Mouse (Mus musculus) brown adipose tissue, adult 24 weeks (tissue): ENCODE measurements around the gene Mcm2. TPM values are rescaled to one million over a fixed set of nuclear protein-coding genes. Genes with fewer than 3 reads are reported as not detected.

ENCODE experiments used
- H3K27ac ChIP-seq: fragments of 200-500 bp; replicated peaks from 2 replicates; pipeline ENCODE4 v1.5.1; 2012; ENCODE audit warnings: low read depth, mild to moderate bottlenecking, low read length
- H3K4me1 ChIP-seq: fragments of 200-500 bp; 2 replicates; pipeline ENCODE4 v1.6.1; 2012; ENCODE audit warnings: low read length, mixed read lengths; ENCODE audit not compliant: control insufficient read depth, insufficient read depth, insufficient read length
- H3K4me3 ChIP-seq: fragments of 200-500 bp; 2 replicates; pipeline ENCODE4 v1.5.1; 2012; ENCODE audit warnings: low read depth, mild to moderate bottlenecking, low read length, moderate library complexity; ENCODE audit not compliant: insufficient read depth
- polyA plus RNA-seq: library from polyadenylated mRNA; stranded (reverse); fragments of >200 nt; gene quantifications from 2 replicates; pipeline ENCODE4 v1.2.4, GENCODE M21; 2012; ENCODE audit not compliant: missing spikeins, insufficient read depth, insufficient read length

The Mcm2 gene
- polyA plus RNA-seq, 1 experiment = 1.7 TPM

DNA sequence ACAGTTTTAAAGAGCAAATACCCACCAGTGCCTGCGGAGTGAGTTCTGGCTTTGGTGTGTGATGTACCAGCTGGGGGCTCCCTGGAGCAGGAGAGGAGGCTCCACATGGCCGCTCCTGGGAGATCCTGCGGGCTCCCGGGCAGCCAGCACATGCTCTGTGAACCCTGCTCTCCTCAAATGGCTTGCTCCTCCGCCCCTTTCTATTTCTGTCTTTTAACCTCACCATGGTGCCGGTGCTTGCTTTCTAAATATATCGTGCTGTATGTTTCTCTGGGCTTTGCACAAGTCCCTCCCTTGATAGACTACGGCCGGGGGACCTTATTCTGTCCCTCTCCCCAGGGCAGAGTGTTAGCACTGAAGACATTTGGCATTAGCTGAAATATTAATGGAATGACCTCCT lies 41.3 kb downstream of the Mcm2 start:
- Histone ChIP-seq H3K27ac (no peak overlapping the region), H3K4me3 (no peak overlapping the region), H3K4me1 (no peaks in the 10 kb centered on the region)

- Histone ChIP-seq H3K4me1 (no peaks in the 10 kb centered on the region), H3K4me3 (no peak overlapping the region), H3K27ac (no peak overlapping the region)
Observed at GRCm38 (mm10) chr6:88855636-88856035, 42.9 kb downstream of the Mcm2 start.

- no peak overlapping the region for H3K27ac ChIP-seq
- H3K4me3 ChIP-seq = no peak overlapping the region
- no peaks in the 10 kb centered on the region for H3K4me1 ChIP-seq
Observed at GRCm38 (mm10) chr6:88854509-88854908, 44.1 kb downstream of the Mcm2 start.

DNA sequence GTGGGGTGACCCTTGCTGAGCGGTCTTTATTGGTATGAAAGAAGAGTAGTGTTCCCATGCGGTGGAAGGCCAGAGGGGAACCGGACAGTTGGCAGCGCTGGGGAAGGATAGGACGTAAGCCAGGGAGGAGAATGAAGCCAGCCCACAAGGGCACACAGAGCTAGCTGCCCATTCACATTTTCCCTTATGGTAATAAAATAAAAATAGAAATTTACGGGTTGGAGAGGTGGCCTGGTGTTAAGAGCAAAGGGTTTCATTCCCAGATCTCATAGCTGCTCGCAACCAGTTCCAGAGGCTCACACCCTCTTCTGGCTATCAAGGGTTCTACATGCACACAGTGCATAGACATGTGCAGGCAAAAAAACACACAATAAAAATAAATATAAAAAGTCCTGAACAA lies 48.5 kb downstream of the Mcm2 start:
- Histone ChIP-seq H3K27ac (no peak overlapping the region), H3K4me1 (no peaks in the 10 kb centered on the region), H3K4me3 (no peak overlapping the region)

- Histone ChIP-seq H3K27ac (no peak overlapping the region), H3K4me1 (no peaks in the 10 kb centered on the region), H3K4me3 (no peak overlapping the region)
Observed at GRCm38 (mm10) chr6:88849270-88849669, 49.3 kb downstream of the Mcm2 start.

DNA sequence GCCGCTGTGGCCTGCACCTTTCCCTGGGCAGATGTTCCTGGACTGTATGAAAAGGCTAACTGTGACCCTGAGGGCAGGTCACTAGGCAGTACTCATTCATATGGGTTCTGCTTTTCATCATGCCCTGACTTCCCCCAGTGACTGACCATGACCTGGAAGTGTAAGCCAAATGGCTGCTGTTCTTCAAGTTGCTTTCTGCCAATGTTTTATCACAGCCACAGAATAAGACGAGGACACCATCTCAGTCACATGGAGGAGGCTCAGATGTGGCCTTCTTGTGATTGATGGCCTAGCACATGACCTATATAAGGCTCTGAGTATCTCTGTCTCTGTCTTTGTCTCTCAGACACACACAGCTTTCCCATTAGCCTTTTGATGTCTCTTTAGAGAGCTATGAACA lies 51.0 kb downstream of the Mcm2 start:
- Histone ChIP-seq H3K4me1 (0 out of 2 replicates have a peak, but pooled peaks cover 2% of the 10 kb centered on the region), H3K4me3 (no peak overlapping the region), H3K27ac (no peak overlapping the region)

GRCm38 (mm10) chr6:88844901-88845565 lies 53.5 kb downstream of the Mcm2 start:
- Histone ChIP-seq H3K4me3 (no peak overlapping the region), H3K4me1 (peaks cover 5% of the 10 kb centered on the region; the same call in 1 of the 2 replicates), H3K27ac (no peak overlapping the region)

- H3K4me3 ChIP-seq = no peak overlapping the region
- no peak overlapping the region for H3K27ac ChIP-seq
- H3K4me1 ChIP-seq = peaks cover 5% of the 10 kb centered on the region; the same call in 1 of the 2 replicates
Observed at GRCm38 (mm10) chr6:88843781-88844725, 54.5 kb downstream of the Mcm2 start.

- Histone ChIP-seq H3K27ac (no peak overlapping the region), H3K4me1 (peaks cover 5% of the 10 kb centered on the region; the same call in 1 of the 2 replicates), H3K4me3 (peak overlapping the region; percentile 62)
Observed at GRCm38 (mm10) chr6:88843241-88843640, 55.3 kb downstream of the Mcm2 start.

DNA sequence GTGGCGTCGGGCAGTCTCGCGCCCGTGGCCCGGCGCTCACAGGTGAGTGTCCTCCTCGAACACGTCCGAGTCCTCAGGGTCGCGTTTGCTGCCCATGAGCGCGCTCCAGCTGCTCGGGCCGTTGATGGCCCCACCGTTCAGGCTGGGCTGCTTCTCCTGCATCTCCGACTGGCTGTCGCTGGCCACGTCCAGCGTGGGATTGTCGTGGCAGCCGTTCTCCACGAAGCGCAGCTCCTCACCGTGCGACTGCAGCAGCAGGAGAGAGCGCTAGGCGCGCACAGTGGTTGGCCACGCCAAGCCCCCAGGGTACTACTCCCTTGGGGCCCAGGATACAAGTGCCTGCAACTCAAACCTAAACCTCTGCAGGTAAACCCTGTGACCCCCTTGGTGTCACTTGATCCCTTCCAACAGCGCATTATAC lies 55.8 kb downstream of the Mcm2 start:
- Histone ChIP-seq H3K4me3 (peak overlapping the region; percentile 62), H3K4me1 (peaks cover 5% of the 10 kb centered on the region; the same call in 1 of the 2 replicates), H3K27ac (no peak overlapping the region)

DNA sequence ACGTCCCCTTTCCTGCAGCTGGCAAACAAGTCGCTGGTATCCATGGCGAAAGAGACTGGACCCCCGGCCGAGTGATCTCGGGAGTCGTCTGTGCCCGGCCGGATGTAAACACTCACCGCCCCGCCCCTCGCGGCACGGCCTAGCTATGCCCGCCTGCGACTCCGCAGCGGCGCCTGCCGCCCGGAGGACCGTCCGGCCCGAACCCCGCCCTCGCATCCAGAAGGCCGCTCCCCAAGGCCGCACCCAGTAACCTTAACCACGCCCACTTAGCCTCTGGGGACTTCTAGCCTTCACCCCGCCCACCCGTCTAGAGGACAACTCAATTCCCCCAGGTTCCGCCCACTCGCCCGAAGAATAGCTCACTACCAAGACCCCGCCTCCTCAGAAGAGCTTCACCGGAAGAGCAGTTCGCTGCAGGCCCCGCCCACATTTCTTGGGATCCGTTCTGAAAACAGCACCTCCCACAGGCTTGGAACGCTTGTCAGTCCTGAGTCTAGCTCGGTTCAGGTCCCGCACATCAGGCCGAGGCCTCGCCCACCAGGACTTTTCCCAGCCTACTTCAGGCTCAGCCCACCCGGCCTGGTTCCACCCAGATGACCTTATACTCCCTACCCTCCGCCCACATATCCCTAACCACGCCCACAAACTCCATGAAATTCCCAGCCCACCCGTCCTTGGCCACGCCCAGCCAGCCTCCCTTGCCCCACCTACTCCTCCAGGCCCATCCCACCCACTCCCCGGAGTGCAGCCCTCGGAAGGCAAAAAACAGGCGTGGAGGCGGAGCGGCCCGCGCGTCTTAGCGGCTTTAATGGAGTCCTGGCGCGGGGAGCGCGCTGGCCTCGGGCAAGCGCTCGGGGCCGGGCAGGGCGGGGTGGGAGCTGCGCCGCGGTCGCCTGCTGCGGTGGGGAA lies 56.5 kb downstream of the Mcm2 start, which contains the start of gene Abtb1:
Gene Abtb1, minus strand, starts transcription at position 204 of the 909 bp plus-strand sequence.
- Histone ChIP-seq H3K4me1 (peaks cover 5% of the 10 kb centered on the region; the same call in 1 of the 2 replicates), H3K27ac (peak within 1 kb of the TSS; percentile 53), H3K4me3 (peak within 1 kb of the TSS; percentile 73)

- H3K4me1 ChIP-seq = peaks cover 5% of the 10 kb centered on the region; the same call in 1 of the 2 replicates
Observed at GRCm38 (mm10) chr6:88841514-88841780, 57.1 kb downstream of the Mcm2 start.

GRCm38 (mm10) chr6:88840791-88841513 lies 57.6 kb downstream of the Mcm2 start:
- H3K4me1 ChIP-seq = peaks cover 5% of the 10 kb centered on the region; the same call in 1 of the 2 replicates
- peak overlapping the region; percentile 73 for H3K4me3 ChIP-seq

More at GRCm38 (mm10) chr6:88841514-88841780, 57.1 kb downstream of the Mcm2 start:
- Histone ChIP-seq H3K27ac (peak overlapping the region; percentile 53), H3K4me3 (peak overlapping the region; percentile 73)

GRCm38 (mm10) chr6:88840211-88840610 lies 58.4 kb downstream of the Mcm2 start:
- peaks cover 5% of the 10 kb centered on the region; the same call in 1 of the 2 replicates for H3K4me1 ChIP-seq
- H3K27ac ChIP-seq = no peak overlapping the region
- H3K4me3 ChIP-seq = 0 out of 2 replicates have a peak overlapping the region, but pooled peaks have one; percentile 12

More at GRCm38 (mm10) chr6:88840791-88841513, 57.6 kb downstream of the Mcm2 start:
- H3K27ac ChIP-seq = peak overlapping the region; percentile 53; the same call in 1 of the 2 replicates
